Mouse (Mus musculus) frontal cortex, adult (tissue): ENCODE results near the gene Pa2g4.
"Not testable (repeated sequence)": the region's sequence is repeated elsewhere in the genome, so short reads cannot be mapped to it uniquely, and the experiment has no call there.

ENCODE experiments used
- ATAC-seq: cut with Nextera tagmentation; 2 replicates; pipeline ENCODE4 v1.9.2; 2017; ENCODE audit warnings: mild to moderate bottlenecking, moderate library complexity, mixed read lengths; ENCODE audit not compliant: low TSS enrichment

Gene Pa2g4

DNA sequence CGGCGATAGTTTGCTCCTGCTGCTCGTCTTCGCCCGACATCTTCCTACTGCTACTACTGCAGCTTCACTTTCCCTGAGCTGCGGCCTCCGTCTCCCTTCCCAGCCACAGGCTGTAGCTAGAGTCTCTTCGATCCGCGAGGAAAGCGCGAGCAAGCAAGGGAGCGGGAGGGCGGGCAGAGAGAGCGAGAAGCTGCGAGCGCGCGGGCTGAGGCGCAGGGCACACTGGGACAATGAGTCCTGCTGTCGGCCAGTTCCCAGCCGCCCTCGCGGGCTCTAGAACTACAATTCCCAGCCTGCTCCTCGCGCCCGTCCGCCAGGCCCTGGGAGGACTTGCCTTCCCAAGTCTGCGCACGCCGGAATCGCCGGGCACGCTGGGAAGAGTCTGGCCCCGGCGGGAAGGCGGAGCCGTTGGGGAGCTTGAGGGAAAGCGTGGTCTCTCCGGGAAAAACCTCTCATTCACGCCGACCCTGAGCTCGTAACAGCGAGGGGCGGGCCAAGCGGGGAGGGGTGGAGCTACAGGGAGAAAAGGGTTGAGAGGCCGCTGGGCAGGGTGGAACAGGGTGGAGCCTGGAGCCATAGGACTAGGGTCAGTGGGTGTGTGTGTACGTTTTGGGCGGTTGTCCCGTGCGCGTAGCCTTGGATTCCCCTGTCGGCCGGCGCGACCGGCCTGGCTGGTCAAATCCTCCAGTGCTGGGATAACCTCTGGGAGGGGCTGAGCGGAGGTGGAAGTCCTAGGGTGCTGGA, at the start of gene Pa2g4:
Gene Pa2g4 (minus strand): TSS at position 200 of the 744 bp plus-strand sequence.
- peak; percentile 96 for ATAC-seq

GRCm38 (mm10) chr10:128614934-128615333, 49.1 kb upstream of the Pa2g4 start:
- no peak for ATAC-seq

DNA sequence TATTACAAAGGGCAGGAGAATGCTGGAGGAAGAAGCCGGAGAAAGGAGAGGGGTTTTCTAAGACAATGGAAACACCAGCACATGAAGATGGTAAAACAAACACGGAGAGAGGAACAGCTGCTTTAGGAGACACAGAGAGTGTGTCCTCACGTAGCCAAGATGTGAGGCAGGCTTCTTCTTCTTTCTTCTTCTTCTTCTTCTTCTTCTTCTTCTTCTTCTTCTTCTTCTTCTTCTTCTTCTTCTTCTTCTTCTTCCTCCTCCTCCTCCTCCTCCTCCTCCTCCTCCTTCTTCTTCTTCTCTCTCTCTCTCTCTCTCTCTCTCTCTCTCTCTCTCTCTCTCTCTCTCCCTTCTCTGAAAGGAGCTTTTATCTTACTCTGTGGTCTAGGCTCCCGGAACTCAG, 48.0 kb upstream of the Pa2g4 start:
- not testable (repeated sequence) for ATAC-seq

GRCm38 (mm10) chr10:128613154-128613440, 47.3 kb upstream of the Pa2g4 start:
- ATAC-seq: no peak

DNA sequence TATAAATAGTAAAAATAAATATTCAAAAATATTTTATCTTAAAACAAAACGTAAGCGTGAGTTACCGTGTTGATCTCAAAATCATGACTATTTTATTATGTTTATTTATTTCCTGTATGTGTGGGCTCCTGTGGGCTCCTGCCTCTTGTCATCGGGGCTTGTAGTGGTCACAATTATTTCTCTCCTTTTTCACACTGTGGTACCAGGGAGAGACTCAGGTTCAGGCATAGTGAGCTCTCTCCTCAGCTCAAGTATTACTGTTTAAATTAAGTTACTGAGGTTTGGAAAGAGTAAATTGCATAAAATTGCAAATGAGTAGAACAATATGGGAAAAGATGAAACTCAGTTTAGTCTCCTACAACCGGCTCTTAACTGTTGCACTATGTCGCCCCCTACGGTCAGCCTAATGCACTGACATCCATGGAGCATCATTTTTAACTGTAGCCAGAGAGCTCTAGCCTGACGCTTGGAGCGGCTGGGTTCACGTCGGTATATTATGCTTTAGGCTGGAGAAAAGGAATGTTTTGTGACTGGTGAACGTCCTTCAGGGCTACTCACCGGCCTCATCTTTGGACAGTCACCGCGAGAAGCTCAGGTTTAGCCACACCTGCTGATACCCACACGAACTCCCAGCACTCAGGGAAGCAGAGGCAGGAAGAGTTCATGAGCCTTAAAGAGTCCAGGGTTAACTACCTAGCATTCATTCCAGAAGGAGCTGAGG, 46.8 kb upstream of the Pa2g4 start:
- ATAC-seq: peak; percentile 97

DNA sequence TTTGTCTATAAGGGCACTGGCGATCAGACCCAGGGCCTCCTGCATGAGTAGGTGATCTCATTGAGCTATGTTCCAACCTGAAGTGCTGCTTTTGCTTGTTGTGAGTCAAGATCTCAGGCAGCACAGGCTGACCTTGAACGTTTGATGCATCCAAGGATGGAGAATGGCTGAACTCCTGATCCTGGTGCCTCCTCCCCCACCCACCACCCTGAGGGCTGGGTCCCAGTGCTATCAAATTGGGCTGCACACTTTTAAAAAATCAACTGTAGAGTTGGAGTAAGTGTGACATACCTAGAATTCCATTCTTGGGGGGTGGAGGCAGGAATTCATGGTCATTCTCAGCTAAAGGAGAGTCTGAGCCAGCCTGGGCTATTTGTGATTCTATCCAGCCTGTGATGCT, 40.7 kb upstream of the Pa2g4 start:
- ATAC-seq: no peak

GRCm38 (mm10) chr10:128602470-128603128, 36.8 kb upstream of the Pa2g4 start:
- ATAC-seq: no peak

- ATAC-seq: no peak
Measured at GRCm38 (mm10) chr10:128601499-128601898, 35.7 kb upstream of the Pa2g4 start.

DNA sequence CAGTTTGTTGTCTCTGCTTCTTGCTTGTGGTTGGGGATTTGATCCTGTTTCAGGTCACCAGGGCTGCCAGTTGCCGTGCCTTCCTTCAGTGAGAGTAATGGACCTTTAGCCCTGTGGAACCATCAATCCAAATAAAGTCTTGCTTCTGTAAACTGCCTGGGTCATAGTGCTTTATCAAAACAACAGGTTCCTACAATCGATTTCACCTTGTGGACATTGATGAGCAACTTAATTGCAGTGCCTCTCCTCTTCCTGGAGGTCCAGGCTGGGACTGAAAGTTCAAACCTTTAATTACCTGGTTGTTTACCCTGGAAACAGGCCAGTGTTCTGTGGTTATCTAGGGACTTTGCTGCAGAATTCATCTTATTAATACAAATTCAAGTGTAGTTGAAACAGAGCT, 32.7 kb upstream of the Pa2g4 start:
- ATAC-seq: no peak

- ATAC-seq: no peak
Measured at GRCm38 (mm10) chr10:128592797-128593196, 27.0 kb upstream of the Pa2g4 start.

DNA sequence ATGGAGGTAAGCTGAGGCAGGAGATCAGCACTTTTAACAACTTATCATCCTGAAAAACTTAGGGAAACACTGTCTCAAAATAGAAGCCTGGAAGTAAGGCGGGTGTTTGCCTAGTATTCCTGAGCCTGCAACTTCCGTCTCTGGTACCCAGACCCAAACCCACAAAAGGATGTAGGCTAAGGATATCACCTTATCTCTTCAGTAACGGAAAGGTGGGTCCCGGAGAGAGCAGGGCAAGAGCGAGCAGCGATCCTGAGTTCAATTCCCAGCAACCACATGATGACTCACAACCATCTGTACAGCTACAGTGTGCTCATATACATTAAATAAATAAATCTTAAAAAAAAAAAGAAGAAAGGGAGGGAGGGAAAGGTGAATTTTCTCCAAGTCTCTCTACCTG, 25.6 kb upstream of the Pa2g4 start:
- ATAC-seq: no peak

GRCm38 (mm10) chr10:128590193-128590690, 24.5 kb upstream of the Pa2g4 start:
- peak; percentile 62; the same call in 1 of the 2 replicates for ATAC-seq

GRCm38 (mm10) chr10:128589464-128590192, 23.8 kb upstream of the Pa2g4 start, which contains the start of gene Erbb3:
Erbb3 (minus strand) TSS chr10:128589652.
- ATAC-seq: peak; percentile 35; the same call in 1 of the 2 replicates

- ATAC-seq: no peak
Measured at GRCm38 (mm10) chr10:128588775-128589463, 23.1 kb upstream of the Pa2g4 start.

DNA sequence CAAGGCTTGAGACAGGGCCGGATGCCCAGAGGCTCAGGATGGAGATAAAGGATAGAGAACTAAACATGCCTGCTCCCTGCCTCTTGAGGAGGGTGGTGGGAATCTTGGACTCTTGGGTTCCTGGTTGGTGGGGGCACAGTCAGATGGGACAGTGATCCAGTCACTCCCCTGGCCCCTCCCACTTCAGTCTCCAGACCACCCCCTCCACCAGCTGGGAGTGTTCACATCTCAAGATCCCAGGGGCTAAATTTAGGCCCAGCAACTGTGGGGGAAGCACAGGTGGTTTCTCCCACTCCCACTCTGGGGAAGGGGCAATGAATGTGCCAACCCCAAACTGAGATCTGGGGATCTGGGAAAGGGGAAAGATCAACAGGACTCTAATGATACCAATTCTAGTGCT, 22.3 kb upstream of the Pa2g4 start:
- ATAC-seq: no peak

GRCm38 (mm10) chr10:128587697-128588096, 21.9 kb upstream of the Pa2g4 start:
- no peak for ATAC-seq

DNA sequence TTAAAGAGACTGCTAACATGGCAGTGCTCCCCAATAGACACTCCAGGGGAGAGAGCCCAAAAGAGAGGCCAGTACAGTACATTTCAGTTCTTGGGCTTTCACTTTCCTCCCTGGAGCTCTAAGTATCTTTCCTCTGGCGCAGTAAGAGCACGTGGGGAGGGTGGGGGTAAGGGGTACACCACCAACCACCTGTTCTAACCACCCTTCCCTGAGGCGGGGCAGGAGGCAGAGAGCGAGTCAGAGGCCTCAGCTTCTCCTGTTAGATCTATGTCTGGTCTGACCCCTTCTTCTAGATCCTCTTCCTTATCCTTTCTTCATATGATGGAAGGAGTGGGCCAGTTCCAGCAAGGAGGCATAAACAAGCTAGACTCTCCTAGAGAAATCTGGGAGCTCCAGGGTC, 21.3 kb upstream of the Pa2g4 start:
- ATAC-seq: no peak

DNA sequence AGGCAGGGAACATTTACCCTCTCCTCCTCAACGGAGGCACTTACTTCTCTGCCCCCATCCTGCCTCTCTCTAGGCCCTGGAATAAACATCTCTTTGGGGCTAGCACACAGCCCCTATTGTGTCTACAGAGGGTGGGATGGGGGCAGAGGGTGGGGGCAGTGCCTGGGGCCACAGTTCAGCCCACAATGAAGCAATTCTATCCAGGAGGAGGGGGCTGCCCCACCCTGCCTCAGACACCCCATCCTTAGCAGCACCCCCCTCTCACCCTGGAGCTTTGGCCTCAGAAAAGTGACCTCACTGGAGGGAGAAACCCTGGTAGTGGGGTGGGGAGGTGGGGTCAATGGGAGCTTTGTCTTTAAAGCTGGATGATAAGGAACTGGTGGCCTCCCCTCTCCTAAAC, 20.8 kb upstream of the Pa2g4 start:
- ATAC-seq: 0 out of 2 replicates have a peak, but pooled peaks have one; percentile 16

DNA sequence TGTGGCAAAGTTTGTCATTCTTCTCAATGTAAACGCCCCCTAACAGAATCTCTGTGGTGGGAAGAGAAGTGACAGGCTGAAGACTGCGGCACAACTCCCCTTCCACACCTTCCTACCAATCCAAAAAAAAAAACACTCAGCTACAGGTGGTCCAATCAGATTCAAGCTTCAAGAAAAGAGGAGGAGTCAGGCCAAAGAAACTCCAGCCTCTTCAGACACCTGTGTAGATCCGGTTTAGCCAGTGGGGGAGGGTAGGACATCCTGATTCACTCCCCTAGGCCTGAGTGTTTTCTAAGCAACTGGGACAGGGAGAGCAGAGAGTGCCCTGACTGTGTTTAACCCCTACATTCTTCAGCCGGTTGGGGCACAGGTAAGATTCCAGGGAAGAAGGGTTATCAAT, 18.6 kb upstream of the Pa2g4 start:
- ATAC-seq: no peak

DNA sequence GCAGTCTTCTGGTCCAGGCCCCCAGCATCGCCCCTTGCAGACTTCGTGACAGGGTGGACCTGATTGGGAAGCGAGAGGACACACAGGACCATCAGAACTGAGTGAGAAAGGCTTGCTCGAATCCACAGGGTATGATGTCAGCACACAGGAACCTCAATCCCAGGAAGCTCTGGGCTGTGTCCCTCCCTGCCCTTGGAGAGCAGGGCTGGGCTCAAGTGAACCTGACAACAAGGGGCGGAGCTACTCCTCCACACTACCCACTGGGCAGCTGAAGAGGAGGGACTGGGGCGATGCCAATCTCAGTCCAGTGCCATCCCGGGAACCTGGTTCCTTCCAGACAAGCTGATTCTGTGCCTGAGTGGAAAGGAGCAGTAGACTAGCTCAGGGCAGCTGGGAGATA, 17.9 kb upstream of the Pa2g4 start:
- ATAC-seq: 0 out of 2 replicates have a peak, but pooled peaks have one; percentile 29

DNA sequence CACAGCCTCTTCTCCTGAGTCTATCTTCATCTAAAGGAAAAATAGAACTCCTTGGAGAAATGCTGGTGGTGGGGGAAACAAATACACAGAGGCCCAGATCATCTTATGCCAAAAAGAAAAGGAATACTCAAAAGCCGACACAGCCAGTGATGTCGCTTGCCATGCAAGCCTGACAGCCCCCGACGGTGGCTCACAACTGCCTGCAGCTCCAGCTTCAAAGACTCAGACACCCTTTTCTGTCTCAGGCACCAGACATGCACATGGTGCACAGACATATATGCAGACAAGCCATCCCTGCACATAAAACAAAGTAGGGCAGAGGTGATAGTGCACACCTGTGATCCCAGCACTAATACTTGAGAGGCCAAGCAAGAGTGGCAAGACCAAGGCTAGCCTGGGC, 13.9 kb upstream of the Pa2g4 start:
- no peak for ATAC-seq
